Mouse (Mus musculus): ENCODE results near the gene Rtkn. TPM values are rescaled to one million over a fixed set of nuclear protein-coding genes. Genes with fewer than 3 reads are reported as not detected.

Gene Rtkn
- polyA plus RNA-seq, 1 experiment from 2014 or later = 16.3 TPM

DNA sequence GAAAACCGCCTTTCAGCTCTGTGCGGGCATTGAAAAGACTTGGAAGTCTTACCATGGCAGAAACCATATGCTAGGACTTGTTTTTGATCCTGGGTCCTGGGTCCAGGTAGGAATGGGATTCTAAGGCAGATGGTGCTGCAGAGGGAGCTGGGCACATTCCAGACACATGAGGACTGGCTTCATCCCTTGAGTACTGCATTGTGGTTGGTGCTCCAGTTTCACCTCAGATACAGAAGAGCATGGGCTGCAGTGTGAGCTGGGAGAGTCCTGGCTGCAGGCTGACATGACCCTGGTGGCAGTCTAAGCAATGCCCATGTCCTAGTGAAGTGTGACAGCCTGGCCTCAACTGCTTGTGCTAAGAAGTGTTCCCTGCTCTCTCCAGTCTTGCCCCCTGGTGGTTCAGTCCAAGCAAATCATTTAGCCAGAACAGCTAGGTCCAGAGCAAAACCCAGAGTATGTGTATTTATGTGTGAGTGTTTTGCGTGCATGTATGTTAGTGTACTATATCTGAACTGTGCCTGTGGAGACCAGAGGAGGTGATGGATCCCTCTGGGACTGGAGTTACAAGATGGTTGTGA lies 49.7 kb downstream of the Rtkn start:
- TF ChIP-seq CTCF (IDR thresholded peaks at IDR 0.05) = no peak
- H3K27me3 ChIP-seq = no peaks in the 10 kb centered on the region
- no peak for DNase-seq (ENCODE audit: low read depth, low spot score)
- POLR2A ChIA-PET = no interaction called here
- in situ Hi-C loops (cut with MboI; ENCODE audit: low pct_unique_long_range_greater_than_20kb) = no loop called here
- CTCF ChIA-PET = no interaction called here
- no peak for ATAC-seq

DNA sequence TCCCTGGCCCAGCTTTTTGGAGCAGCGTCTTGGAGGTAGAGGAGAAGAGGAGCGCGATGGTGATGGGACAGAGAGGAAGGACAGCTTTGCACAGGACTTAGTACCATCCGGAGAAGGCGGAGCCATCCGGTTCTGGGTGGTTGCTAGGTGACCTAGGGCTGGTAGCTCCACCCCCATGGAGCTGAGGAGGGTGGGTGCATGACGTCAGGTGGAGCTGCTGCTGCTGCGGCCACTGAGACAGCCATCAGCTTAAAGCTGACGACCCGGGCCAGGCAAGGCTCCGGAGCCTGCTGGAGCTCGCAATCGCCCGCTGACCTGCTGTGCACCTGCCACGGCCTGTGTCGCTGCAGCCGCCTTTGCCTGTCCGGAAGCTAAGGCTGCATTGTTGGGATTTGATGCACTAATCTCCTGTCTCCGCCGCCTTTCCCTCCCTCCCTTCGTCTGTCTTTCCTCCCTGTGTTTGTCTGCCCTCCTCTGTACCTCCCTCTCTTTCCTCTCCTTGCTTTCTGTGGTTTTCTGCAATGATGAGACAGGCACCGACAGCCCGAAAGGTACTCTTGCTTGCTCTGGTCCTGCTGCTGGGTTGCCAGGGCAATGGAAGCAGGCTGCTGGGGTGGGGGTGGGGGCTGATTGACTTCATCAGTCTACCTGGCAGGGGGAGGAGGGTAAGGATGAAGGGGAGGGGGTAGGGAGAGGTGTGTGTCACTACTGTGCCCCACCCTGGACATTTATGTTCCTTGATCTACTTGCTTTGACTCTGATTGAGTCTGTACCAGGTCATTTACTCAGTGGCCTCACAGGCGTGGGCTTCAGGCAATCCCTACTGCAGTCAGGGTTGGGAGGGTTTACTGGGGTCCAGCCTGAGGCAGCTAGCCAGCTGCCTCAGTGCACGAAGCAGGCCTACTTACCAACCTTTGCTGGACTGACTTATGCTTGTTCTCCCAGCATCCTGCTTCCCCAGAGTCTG lies 50.9 kb downstream of the Rtkn start:
- no peaks in the 10 kb centered on the region for H3K27me3 ChIP-seq
- CTCF ChIA-PET = interaction anchor here (1.7 kb wide), 1 partner anchor 11 kb away, joined by 3 read pairs; no protein-coding TSS in a partner anchor
- POLR2A ChIA-PET = no interaction called here
- TF ChIP-seq CTCF (IDR thresholded peaks at IDR 0.05) = no peak
- in situ Hi-C loops (cut with MboI; ENCODE audit: low pct_unique_long_range_greater_than_20kb) = no loop called here
- DNase-seq (ENCODE audit: low read depth, low spot score) (no peak), ATAC-seq (no peak)

DNA sequence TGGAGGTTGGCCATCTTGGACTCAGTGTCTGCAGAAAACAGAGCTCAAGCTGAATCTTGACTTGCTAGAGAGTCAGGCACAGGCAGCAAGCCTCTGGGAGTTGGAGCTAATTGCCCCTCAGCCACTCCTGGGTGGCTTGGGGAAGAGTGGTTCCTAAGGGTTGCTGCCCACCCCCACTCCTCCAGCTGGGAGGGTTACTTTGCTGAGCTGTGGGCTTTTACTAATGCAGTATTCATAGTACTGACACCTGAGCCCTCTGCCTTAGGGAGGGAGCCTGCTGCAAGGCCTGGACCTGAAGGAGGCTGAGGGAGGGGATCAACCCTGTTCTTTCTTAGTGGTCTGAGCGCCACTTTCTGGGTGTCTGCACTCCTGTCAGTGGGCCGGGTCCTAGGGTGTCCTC lies 51.7 kb downstream of the Rtkn start:
- CTCF ChIA-PET = interaction anchor here (1.2 to 1.7 kb wide), 2 partner anchors 10 to 17 kb away, joined by 3 read pairs; no protein-coding TSS in a partner anchor
- no peak for TF ChIP-seq CTCF (IDR thresholded peaks at IDR 0.05)
- POLR2A ChIA-PET = no interaction called here
- ATAC-seq (no peak), DNase-seq (ENCODE audit: low read depth, low spot score) (no peak)
- in situ Hi-C loops (cut with MboI; ENCODE audit: low pct_unique_long_range_greater_than_20kb) = no loop called here
- no peaks in the 10 kb centered on the region for H3K27me3 ChIP-seq

DNA sequence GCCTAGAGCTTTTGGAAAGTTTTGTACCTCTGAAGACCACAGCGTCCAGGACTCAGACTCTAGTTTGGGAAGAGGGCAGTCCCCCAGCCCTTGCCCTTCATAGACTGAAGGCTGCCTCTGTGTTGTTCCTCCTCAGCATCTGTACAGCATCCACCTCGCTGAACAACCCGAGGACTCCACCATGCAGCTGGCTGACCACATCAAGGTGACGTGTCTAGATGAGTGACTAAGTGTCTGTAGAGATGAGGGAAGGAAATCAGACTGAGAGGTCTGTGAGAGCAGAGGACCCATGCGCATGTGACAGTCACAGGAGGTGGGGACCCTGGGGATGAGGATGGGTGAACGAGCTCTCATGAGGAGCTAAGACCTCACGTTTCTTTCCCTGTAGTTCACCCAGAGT lies 58.3 kb downstream of the Rtkn start:
- TF ChIP-seq CTCF (IDR thresholded peaks at IDR 0.05) = no peak
- ChIA-PET POLR2A (interaction anchor here (0.6 kb wide), 1 partner anchor 11 kb away, joined by 3 read pairs; no protein-coding TSS in a partner anchor), CTCF (interaction anchor here (1.0 to 1.6 kb wide), 2 partner anchors 9 to 10 kb away, joined by 4 read pairs; no protein-coding TSS in a partner anchor)
- no peaks in the 10 kb centered on the region for H3K27me3 ChIP-seq
- DNase-seq (ENCODE audit: low read depth, low spot score) (no peak), ATAC-seq (no peak)
- in situ Hi-C loops (cut with MboI; ENCODE audit: low pct_unique_long_range_greater_than_20kb) = no loop called here

DNA sequence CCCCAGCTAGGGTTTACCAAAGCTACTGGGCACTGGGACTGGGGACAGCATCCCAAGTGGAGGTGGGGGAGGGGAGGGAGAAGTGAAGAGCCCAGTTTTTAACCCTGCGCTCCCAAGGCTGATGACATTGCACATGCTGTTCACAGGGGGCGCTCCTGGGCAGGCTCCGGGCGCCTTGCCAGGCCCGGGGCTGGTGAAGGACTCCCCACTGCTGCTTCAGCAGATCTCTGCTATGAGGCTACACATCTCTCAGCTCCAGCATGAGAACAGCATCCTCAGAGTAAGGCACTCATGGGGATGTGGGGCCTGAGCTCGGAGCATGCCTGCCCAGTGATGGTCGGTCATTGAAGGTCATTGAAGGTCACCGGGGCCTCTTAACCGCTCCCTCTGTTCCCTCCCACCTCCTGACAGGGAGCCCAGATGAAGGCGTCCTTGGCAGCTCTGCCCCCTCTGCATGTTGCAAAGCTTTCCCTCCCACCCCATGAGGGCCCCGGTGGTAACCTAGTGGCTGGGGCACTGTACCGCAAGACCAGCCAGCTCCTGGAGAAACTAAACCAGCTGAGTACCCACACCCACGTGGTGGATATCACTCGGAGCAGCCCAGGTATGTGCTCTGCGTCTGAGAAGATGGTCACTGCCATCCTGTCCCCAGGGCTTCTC lies 62.2 kb downstream of the Rtkn start:
- H3K27me3 ChIP-seq = no peaks in the 10 kb centered on the region
- in situ Hi-C loops (cut with MboI; ENCODE audit: low pct_unique_long_range_greater_than_20kb) = no loop called here
- no peak for TF ChIP-seq CTCF (IDR thresholded peaks at IDR 0.05)
- no peak for ATAC-seq
- POLR2A ChIA-PET = no interaction called here
- CTCF ChIA-PET = interaction anchor here (0.8 to 1.5 kb wide), 3 partner anchors 10 to 18 kb away, joined by 3 to 6 read pairs (median 4); no protein-coding TSS in a partner anchor
- DNase-seq (ENCODE audit: low read depth, low spot score) = no peak

Other genes starting within 250 kb of the Rtkn start
- 2.1 TPM for gene Sema4f, start 195.7 kb upstream of the Rtkn start, polyA plus RNA-seq (2021)
- gene M1ap, start 188.6 kb upstream of the Rtkn start, polyA plus RNA-seq (2021) = not detected
- gene Dok1, start 102.0 kb upstream of the Rtkn start, polyA plus RNA-seq (2021) = 17.9 TPM
- 2.5 TPM for gene Loxl3, start 101.3 kb upstream of the Rtkn start, polyA plus RNA-seq (2021)
- 160 TPM for gene Aup1, start 80.9 kb upstream of the Rtkn start, polyA plus RNA-seq (2021)
- 63.1 TPM for gene Htra2, start 80.2 kb upstream of the Rtkn start, polyA plus RNA-seq (2021)
- 0.51 TPM for gene Dqx1, start 77.6 kb upstream of the Rtkn start, polyA plus RNA-seq (2021)
- gene Tlx2, start 65.2 kb upstream of the Rtkn start, polyA plus RNA-seq (2021) = 0.24 TPM
- gene Pcgf1, start 57.6 kb upstream of the Rtkn start, polyA plus RNA-seq (2021) = 19.7 TPM
- 0.51 TPM for gene Lbx2, start 49.1 kb upstream of the Rtkn start, polyA plus RNA-seq (2021)
- 3.5 TPM for gene Ccdc142, start 33.9 kb upstream of the Rtkn start, polyA plus RNA-seq (2021)
- gene Gm42688, start 33.8 kb upstream of the Rtkn start, polyA plus RNA-seq (2021) = 3.7 TPM
- gene Mrpl53, start 26.4 kb upstream of the Rtkn start, polyA plus RNA-seq (2021) = 93.4 TPM
- 34.6 TPM for gene Mogs, start 20.0 kb upstream of the Rtkn start, polyA plus RNA-seq (2021)
- gene Wbp1, start 13.9 kb upstream of the Rtkn start, polyA plus RNA-seq (2021) = 95.1 TPM
- gene Ino80b, start 10.0 kb upstream of the Rtkn start, polyA plus RNA-seq (2021) = 46.4 TPM
- 18.9 TPM for gene Wdr54, start 20.9 kb downstream of the Rtkn start, polyA plus RNA-seq (2021)
- gene 1700003E16Rik, start 20.9 kb downstream of the Rtkn start, polyA plus RNA-seq (2021) = 5.9 TPM
- gene Dctn1, start 30.5 kb downstream of the Rtkn start, polyA plus RNA-seq (2021) = 121 TPM
- 0.04 TPM for gene Slc4a5, start 84.4 kb downstream of the Rtkn start, polyA plus RNA-seq (2021)
- gene Mthfd2, start 190.4 kb downstream of the Rtkn start, polyA plus RNA-seq (2021) = 117 TPM
- 90.6 TPM for gene Mob1a, start 190.6 kb downstream of the Rtkn start, polyA plus RNA-seq (2021)
- gene Bola3, start 213.7 kb downstream of the Rtkn start, polyA plus RNA-seq (2021) = 126 TPM